Mouse (Mus musculus) E14TG2a.4 (cell line): ENCODE measurements around the gene Efna4.

Source experiments
- CTCF ChIP-seq: conservative IDR thresholded peaks from 2 replicates; pipeline ENCODE4 v1.5.1; 2014; ENCODE audit warnings: low read length
- POU5F1 ChIP-seq: IDR thresholded peaks from 2 replicates; pipeline ENCODE4 v1.6.1; 2014; ENCODE audit warnings: low read length, borderline replicate concordance

DNA sequence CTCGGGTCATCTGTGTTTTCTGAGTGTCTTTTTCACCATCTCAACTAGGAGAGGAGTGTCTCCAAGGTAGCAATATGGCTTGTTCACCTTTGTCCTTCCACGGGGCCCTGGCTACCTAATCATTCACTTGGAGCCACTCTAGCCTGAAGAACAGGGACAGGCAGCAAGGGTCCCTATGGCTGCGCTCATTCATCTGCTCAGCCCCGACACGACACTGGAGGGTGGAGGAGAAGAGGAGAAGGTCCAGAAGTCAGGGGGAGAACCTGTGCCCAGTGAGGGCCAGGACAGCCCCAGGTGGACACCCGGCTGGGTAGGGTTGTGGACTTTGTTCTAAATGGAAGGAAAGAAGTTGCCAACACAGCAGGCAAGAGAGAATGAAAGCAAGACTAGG is 17.7 kb upstream of the Efna4 start:
- TF ChIP-seq CTCF (no peak), POU5F1 (no peak)
